Mouse (Mus musculus) hindlimb bud, embryonic 11.5 days (tissue): ENCODE measurements at regions not wholly inside any gene's neighbourhood (a gene's known extent, or its start where the extent isn't known, plus 50 kb on each side); places are given as distances from the start of the nearest gene placed in this dataset.
"Not testable (repeated sequence)": the region's sequence is repeated elsewhere in the genome, so short reads cannot be mapped to it uniquely, and the experiment has no call there.

Experiments
- DNase-seq: peaks from one replicate; pipeline ENCODE4 v3.0.0-alpha.2; 2012; ENCODE audit warnings: low read depth, low spot score; ENCODE audit errors: extremely low spot score

- DNase-seq: no peak
These were observed 140.6 kb downstream of the Cand1 start for GRCm38 (mm10) chr10:119099092-119099792.

DNA sequence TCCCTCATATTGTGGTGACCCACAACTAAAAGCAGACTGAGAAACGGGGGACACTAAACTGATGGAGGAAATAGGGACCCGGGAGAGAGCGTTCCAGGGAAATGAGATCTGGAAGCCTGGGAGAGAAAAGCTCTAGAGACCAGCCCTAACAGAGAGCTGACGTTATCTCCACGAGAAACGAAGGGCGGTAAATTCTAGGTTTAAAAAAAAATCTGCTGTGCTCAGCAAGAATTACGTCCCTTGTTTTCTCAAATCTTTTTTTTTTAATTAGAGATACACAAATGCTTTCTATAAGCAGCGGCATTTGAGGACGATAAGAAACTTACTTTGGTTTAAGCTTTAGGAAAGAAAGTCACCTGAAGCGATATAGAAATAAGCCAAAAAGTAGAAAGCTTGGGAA is 145.7 kb downstream of the Cand1 start:
- DNase-seq: no peak

DNA sequence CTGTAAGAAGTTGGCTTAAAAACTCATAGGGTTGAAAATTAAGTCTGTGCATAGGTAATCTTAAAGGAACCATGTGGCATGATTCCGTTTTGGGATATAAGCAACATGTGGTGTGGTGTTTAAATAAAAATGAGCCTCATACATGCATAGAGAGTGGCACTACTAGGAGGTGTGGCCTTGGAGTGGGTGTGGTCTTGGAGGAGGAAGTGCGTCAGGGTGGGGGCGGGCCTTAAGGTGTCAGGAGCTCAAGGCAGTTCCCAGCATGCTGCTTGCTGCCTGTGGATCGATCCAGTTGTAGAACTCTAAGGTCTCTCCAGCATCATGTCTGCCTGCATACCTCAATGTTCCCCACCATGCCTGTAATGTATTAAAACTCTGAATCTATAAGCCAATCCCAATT is 152.0 kb downstream of the Cand1 start:
- DNase-seq: no peak

DNA sequence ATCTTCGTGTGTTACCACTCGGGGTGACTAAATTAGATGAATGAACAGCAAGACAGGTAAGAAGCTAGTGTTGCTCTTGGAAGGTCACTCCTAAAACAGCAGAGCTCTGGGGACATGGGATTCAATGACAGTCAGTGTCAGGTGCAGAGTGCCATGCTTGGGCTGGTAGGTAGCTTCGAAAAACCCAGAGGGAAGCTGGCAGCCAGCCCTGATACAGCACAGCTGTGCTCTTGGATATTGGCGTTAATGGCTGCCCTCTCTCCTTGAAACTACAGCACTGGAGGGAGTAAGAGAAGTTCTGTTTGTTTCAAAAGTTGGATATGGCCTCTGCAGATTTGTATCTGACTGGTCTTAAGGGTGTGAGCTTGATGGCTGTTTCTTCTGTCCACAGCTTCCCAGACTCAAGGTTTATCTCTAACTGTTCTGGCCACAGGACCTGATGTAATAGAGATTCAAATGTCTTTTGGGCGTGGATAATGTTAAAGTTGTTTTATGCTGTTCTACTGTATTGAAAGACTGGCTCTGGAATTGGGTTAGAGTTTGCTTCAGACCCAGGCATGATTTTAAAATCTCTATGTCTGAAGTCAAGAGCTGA is 152.7 kb downstream of the Cand1 start:
- DNase-seq: no peak

GRCm38 (mm10) chr10:119086450-119086849 is 153.4 kb downstream of the Cand1 start:
- DNase-seq: no peak

DNA sequence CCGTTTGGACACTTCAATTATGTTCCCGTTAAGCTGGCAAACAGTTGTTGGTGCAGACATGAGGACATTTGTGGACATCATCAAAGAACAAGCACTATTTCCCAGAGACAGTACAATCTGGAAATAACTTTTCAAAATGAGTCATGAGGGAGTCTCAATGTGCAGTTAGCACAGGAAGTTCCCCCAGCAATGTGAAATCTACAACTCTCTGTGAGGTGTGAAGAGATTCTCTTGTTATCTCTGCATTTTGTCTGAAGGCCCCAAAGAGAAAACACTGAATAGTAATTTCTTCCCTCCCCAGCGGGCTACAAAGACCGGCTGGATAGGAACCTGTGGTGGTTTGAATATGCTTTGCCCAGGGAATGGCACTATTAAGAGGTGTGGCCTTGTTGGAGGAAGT is 156.4 kb downstream of the Cand1 start:
- no peak for DNase-seq

GRCm38 (mm10) chr10:119082861-119083260 is 157.0 kb downstream of the Cand1 start:
- DNase-seq: no peak

DNA sequence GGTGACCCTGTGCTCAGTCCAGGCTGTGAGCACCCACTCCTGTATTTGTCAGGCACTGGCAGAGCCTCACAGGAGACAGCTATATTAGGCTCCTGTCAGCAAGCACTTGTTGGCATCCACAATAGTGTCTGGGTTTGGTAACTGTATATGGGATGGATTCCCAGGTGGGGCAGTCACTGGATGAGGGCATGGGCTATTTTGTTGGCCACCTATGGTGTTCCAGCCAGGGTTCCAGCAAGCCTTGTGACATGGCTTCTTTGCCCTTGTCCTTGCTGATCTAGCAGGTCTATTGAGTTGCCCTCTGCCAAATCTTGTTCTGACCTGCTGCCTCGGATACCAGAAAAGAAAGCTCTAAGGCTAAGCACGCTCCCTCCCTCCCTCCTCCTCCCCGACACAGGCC is 158.1 kb downstream of the Cand1 start:
- not testable (repeated sequence) for DNase-seq

DNA sequence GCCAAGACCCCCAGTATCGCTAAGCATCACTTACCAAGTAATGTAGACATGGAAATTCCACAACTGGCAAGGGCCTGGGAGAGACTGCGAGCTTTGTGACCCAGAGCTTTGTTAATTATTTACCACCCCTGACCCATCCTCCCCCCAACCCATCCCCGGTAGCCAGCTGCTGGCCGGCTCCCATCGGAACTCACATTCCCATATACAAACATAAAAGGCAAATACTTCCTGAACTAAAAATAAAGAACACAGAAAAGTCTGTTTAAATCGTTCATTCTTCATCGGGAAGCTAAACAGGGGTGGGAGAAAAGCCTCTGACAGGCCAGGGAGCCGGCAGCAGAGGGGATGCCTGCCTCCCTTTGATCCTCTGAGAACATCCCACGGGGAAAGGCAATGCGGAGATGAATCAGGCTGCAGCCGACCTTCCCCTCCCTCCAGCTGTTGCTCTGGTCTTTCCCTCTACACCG is 163.7 kb downstream of the Cand1 start:
- no peak for DNase-seq

GRCm38 (mm10) chr10:119074887-119075286 is 165.0 kb downstream of the Cand1 start:
- DNase-seq: no peak

GRCm38 (mm10) chr10:119073991-119074390 is 165.9 kb downstream of the Cand1 start:
- DNase-seq: no peak

- no peak for DNase-seq
These were observed 170.4 kb downstream of the Cand1 start for GRCm38 (mm10) chr10:119069410-119069809.

DNA sequence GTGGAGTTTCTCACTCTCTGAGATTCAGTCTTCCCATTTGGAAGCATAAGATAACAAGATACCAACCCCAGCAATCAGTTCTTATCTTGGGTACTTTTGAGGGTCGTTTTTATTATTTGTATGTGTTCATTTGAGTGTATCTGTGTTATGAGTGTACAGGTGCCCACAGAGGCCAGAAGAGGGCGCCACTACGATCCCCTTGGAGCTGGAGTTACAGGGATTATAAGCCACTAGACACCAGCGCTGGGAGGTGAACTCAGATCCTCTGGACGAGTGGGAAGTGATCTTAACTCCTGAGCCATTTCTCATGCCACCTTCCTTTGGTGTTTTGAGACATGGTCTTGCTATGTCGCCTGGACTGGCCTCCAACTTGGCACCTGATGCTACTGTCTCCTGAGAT is 172.0 kb downstream of the Cand1 start:
- no peak for DNase-seq

GRCm38 (mm10) chr10:119067366-119067765 is 172.5 kb downstream of the Cand1 start:
- DNase-seq: no peak

- DNase-seq: peak; percentile 47
These were observed 173.9 kb downstream of the Cand1 start for GRCm38 (mm10) chr10:119065974-119066373.

DNA sequence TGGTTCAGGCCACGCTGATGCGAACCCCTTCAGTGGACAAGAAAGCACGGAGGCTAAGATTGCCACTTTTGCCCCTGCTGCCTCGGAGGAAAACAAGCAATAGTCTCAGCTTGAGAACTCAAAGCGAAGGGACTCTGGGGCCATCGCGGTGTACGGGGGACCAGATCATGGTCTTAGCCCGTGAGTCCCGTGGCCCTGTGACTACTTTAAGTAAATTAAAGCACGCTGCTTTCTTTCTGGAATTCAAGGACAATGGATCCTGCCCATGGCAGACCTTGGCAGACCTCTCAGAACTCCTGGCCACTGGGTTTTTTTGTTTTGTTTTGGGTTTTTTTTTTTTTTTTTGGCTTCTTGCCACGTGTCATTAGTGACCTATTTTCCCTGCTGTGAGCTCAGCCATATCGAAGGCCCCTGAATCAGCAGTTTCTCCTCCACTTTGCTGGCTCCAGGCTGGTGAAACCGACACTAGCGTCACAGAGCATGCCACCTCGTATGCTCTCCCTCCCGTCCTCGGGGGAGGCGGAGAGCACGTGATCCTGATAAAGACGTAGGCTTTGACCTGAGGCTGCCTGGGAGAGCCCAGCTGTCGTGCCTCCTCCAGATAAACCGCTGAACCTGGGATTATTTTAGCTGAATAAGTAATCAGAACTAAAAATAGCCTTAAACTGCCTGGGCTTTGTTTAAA is 174.6 kb downstream of the Cand1 start:
- DNase-seq: no peak

DNA sequence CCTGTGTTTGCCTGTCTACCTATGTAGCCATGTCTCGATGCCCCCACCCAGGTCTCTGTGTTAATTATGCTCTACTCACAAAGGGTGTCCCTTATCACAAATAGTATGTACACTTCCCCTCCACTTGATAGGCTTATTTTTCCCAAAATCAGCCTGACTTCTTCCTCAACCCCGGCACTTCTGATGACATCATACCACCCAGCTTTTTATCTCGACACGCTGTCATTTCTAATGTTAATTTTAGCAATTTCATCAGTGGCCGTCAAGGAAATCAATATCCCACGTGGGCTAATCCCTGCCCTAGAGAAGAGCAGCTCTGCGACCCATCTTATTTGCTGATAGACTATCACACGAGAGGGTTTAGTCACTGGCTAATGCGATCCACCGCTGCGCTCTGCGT is 175.6 kb downstream of the Cand1 start:
- no peak for DNase-seq

DNA sequence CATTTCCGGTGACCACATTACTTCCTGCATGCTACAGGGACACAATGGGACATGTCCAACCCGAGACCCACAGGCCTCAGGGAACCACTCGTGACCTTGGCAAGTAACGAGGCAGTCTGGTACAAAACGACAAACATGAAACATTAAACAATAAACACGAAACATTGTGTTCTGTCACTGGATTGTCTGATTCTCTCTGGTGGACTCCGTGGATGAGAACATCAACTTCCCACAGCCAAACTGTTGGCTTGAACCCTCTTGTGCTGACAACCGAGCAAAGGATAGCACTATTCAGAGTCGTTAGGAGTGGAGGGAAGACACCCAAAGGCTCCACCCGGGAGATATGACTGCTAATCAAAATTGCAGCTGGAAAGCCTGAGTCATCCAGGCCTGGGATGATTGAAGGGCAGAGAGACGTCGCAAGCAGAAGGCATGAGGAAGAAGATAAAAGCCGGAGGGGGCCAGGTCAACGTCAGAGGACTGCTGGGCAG is 176.6 kb downstream of the Cand1 start:
- DNase-seq: no peak

- no peak for DNase-seq
These were observed 177.8 kb downstream of the Cand1 start for GRCm38 (mm10) chr10:119061958-119062599.

DNA sequence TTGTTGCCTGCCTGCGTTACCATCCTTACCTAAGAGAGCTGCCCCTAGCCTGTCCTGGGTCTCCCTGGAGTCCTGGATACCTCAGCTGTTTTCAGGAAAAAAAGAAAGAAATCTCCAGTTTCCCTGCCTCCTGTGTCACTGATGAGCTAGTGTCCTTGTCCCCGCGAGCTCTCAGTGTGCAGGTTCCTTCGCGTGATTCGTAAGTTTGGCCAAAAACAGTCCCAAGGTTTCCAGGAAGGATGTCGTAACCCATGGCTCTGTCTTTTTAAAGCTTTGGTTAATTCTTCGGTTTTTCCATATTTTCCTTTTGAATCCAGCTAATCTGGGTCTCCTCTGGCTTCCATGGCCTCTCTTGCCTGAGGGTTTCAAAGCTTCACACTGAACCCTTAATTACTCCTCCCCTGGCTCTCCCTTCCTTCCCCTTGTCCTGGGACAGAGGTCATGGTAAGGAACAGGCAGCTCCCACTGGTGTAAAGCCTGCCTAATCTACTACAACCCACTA is 178.5 kb downstream of the Cand1 start:
- no peak for DNase-seq

GRCm38 (mm10) chr10:119058493-119059020 is 181.3 kb downstream of the Cand1 start:
- no peak for DNase-seq
